In the genomic region with DNA sequence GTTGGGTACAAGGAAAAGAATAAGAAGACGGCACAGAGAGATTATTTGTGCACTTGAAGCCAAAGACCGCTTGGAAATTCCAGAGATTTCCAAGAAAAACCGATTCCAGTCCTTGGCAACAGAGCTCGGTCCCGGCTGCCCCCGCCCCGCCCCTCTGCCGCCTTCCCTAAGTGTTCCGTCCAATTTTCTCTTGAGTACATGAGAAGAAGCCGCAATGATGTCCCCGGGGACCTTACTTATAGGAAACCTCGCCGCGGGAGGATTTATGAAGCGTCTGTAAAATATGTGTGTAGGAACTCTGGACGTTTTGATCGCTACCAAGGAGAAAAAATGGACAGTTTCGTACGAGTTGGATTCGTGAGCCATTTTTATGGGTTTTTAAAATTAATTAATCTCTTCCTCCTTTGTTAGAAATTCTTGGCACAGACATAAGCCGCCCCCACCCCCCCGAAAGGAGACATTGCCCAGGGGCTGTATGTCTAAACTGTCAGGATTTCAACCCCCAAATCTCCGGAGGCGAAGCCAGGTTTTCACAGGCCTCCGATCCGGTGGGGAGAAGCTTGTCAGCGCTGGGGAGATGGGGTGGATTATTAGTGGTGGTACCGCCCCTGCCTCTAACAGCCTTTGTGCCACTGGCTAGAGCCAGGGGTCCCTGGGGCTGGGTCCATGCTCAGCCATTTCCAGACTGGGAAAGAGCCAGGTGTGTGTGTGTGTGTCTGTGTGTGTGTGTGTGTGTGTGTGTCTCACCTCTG, we compare ENCODE assay signal across 8 mouse cellular contexts.
DNase-seq lines count a peak whose midpoint lies in the region; ATAC-seq and TF ChIP-seq lines count a peak whose summit lies in the region.
"Had no signal": no experiment of that assay in that cellular context is flagged by ENCODE, and none has a peak within 500 bp of the region (broad histone marks: within the 10 kb centered on the region; RNA-seq: fewer than 3 reads in every experiment).

No protein-coding gene starts in this region.

- H3K27ac ChIP-seq in bone marrow macrophage, adult 2 months (ENCODE audit: insufficient read depth, low read depth, low read length) = no peak overlapping the region
- no peak overlapping the region for H3K27ac ChIP-seq in heart, postnatal 0 days (ENCODE audit: low read depth)
- no peak overlapping the region; the same call in 1 of the 2 replicates for H3K27ac ChIP-seq in limb, embryonic 13.5 days

- peak; percentile 31 for DNase-seq in MN1 (ENCODE audit: low spot score)
- DNase-seq in heart, postnatal 0 days (ENCODE audit: low spot score) = no peak
- peak; percentile 42 for DNase-seq in neural tube, embryonic 10.5 days (ENCODE audit: extremely low spot score, low spot score)
- no peak for DNase-seq in layer of hippocampus, adult 11-12 months (ENCODE audit: low spot score)

- no peak for TF ChIP-seq CTCF in bone marrow macrophage, adult 2 months (IDR thresholded peaks at IDR 0.05; ENCODE audit: low read depth, low read length)
- TF ChIP-seq CTCF in heart, postnatal 0 days (IDR thresholded peaks at IDR 0.05; ENCODE audit: low read depth) = no peak

- H3K27me3 ChIP-seq in heart, postnatal 0 days (ENCODE audit: control insufficient read depth, insufficient read depth, low read length) = peaks cover 44% of the 10 kb centered on the region
- H3K27me3 ChIP-seq in limb, embryonic 13.5 days = peaks cover 6% of the 10 kb centered on the region; the same call in 1 of the 2 replicates

- 0 out of 2 replicates have a peak overlapping the region, but pooled peaks have one; percentile 3 for H3K9ac ChIP-seq in heart, postnatal 0 days (replicated peaks; ENCODE audit: low read depth, low read length)
- H3K9ac ChIP-seq in limb, embryonic 13.5 days = no peak overlapping the region

- 0 out of 2 replicates have a peak, but pooled peaks cover 2% of the 10 kb centered on the region for H3K4me1 ChIP-seq in bone marrow macrophage, adult 2 months (ENCODE audit: control insufficient read depth, insufficient read depth, low read length)
- peaks cover 8% of the 10 kb centered on the region for H3K4me1 ChIP-seq in heart, postnatal 0 days (ENCODE audit: control insufficient read depth, insufficient read depth)
- H3K4me1 ChIP-seq in limb, embryonic 13.5 days = peaks cover 39% of the 10 kb centered on the region

- 0 out of 2 replicates have a peak, but pooled peaks cover 4% of the 10 kb centered on the region for H3K9me3 ChIP-seq in heart, postnatal 0 days (replicated peaks; ENCODE audit: control insufficient read depth, low read length)
- peaks cover 4% of the 10 kb centered on the region; the same call in 1 of the 2 replicates for H3K9me3 ChIP-seq in limb, embryonic 13.5 days

- H3K4me3 ChIP-seq in bone marrow macrophage, adult 2 months (ENCODE audit: insufficient read depth, low read length) = peak overlapping the region; percentile 31; the same call in 1 of the 2 replicates
- peak overlapping the region; percentile 31 for H3K4me3 ChIP-seq in heart, postnatal 0 days (ENCODE audit: low read depth, low read length)
- peak overlapping the region; percentile 34 for H3K4me3 ChIP-seq in limb, embryonic 13.5 days
- H3K4me3 ChIP-seq: megakaryocyte, embryonic 14.5 days had no signal

- WGBS in heart, postnatal 0 days = 10% methylated on average over 28 of the region's 28 CpGs
- 1% methylated on average over 28 of the region's 28 CpGs for WGBS in limb, embryonic 13.5 days

- no peak for TF ChIP-seq EP300 in heart, postnatal 0 days (IDR thresholded peaks at IDR 0.05; ENCODE audit: low read depth)

- H3K4me2 ChIP-seq in heart, postnatal 0 days (ENCODE audit: low read depth, low read length) = peak overlapping the region; percentile 58
- H3K4me2 ChIP-seq in limb, embryonic 13.5 days (replicated peaks) = peak overlapping the region; percentile 66

- no peak for TF ChIP-seq POLR2A in bone marrow macrophage, adult 2 months (IDR thresholded peaks at IDR 0.05; ENCODE audit: borderline replicate concordance, low read depth, low read length)

- ATAC-seq in heart, postnatal 0 days (ENCODE audit: insufficient read depth, low read depth) = no peak
- no peak for ATAC-seq in limb, embryonic 13.5 days (ENCODE audit: low FRiP score, low read depth)
- ATAC-seq in activated CD4-positive, CD25-positive, alpha-beta regulatory T cell, adult 4 months = no peak

- H3K36me3 ChIP-seq in heart, postnatal 0 days (replicated peaks; ENCODE audit: control insufficient read depth, insufficient read depth, low read length) = no peaks in the 10 kb centered on the region
- no peaks in the 10 kb centered on the region for H3K36me3 ChIP-seq in limb, embryonic 13.5 days

Comparison
In these comparisons a context has a peak if more than half of its experiments do, and no peak if none do; other contexts are left out.
1. DNase-seq: peak in MN1 (single experiment) and neural tube, embryonic 10.5 days (single experiment); none in heart, postnatal 0 days (single experiment) and layer of hippocampus, adult 11-12 months (single experiment).
2. Peak in every context shown above with its lines, with median percentiles within 50 percentile points of each other: H3K4me3 ChIP-seq.